Mouse (Mus musculus) hindbrain, embryonic 12.5 days (tissue): Measurements from ENCODE around the gene Rap1b. TPM values are rescaled to one million over a fixed set of nuclear protein-coding genes. Genes with fewer than 3 reads are reported as not detected.

Experiments used
- ATAC-seq: fragments of 200-750 bp; cut with Nextera tagmentation; 2 replicates; pipeline ENCODE4 v1.8.0; 2017; ENCODE audit warnings: moderate TSS enrichment; ENCODE audit not compliant: low FRiP score
- H3K27ac ChIP-seq: fragments of 300-500 bp; sonication (generic); 2 replicates; pipeline ENCODE4 v1.5.1; 2016; ENCODE audit warnings: mild to moderate bottlenecking
- H3K27me3 ChIP-seq: fragments of 300-500 bp; sonication (generic); 2 replicates; pipeline ENCODE4 v1.6.1; 2016; ENCODE audit warnings: mild to moderate bottlenecking
- H3K36me3 ChIP-seq: fragments of 300-500 bp; sonication (generic); 2 replicates; pipeline ENCODE4 v1.6.1; 2016; ENCODE audit warnings: mild to moderate bottlenecking
- H3K4me1 ChIP-seq: fragments of 300-500 bp; sonication (generic); 2 replicates; pipeline ENCODE4 v1.6.1; 2016
- H3K4me2 ChIP-seq: fragments of 300-500 bp; sonication (generic); replicated peaks from 2 replicates; pipeline ENCODE4 v1.6.1; 2016; ENCODE audit warnings: mild to moderate bottlenecking
- H3K4me3 ChIP-seq: fragments of 300-500 bp; sonication (generic); 2 replicates; pipeline ENCODE4 v1.5.1; 2016; ENCODE audit warnings: mild to moderate bottlenecking
- H3K9ac ChIP-seq: fragments of 300-500 bp; sonication (generic); 2 replicates; pipeline ENCODE4 v1.6.1; 2016; ENCODE audit warnings: mild to moderate bottlenecking, moderate library complexity
- H3K9me3 ChIP-seq: fragments of 300-500 bp; sonication (generic); replicated peaks from 2 replicates; pipeline ENCODE4 v1.6.1; 2016; ENCODE audit warnings: mild to moderate bottlenecking
- WGBS: fragments of 180-500 bp; shearing (Covaris S2); methylation state at CpG from one replicate; pipeline ENCODE4 v1.1.7; 2016; 5-methylcytosine and 5-hydroxymethylcytosine counted together
- polyA plus RNA-seq: library from polyadenylated mRNA; unstranded; fragments of >200 nt; fragmentation: Nextera tagmentation; extraction: Ambion mirVana; gene quantifications from 2 replicates; pipeline ENCODE4 v1.2.1, GENCODE M21; 2016

Gene Rap1b
- polyA plus RNA-seq, 1 experiment from 2014 or later, result 148 TPM

DNA sequence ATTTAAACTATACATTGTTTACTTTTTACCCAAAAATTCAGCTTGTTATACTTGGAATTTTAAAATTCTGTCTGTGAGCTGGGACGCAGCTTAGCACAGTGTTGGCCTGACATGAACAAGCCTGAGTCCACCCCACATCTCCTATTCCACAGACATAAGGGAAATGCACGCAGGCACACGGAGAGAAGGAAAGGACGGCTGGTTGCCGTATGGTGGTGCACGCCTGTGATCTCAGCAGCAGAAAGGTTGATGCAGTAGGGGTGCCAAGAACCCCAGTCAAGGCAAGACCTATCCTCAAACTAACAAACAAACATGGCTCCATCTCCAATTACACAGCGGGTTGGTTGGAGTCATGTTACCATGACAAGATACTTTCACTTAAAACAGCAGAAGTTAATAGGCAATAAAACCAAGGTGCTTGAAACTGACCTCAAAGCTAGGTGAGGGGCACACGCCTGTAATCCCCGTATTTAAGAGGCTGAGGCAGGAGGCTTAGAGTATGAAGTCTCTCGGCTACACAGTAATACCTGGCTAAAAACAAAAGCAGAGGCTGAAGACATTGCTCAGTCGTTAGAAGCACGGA is 67.4 kb downstream of the Rap1b start:
- no peaks in the 10 kb centered on the region for H3K9me3 ChIP-seq
- no peak overlapping the region for H3K4me3 ChIP-seq
- H3K4me2 ChIP-seq, result no peak overlapping the region
- no peak for ATAC-seq
- peaks cover 74% of the 10 kb centered on the region for H3K36me3 ChIP-seq
- no peak overlapping the region for H3K9ac ChIP-seq
- 91% methylated on average over 12 of the region's 12 CpGs for WGBS
- no peaks in the 10 kb centered on the region for H3K27me3 ChIP-seq
- H3K4me1 ChIP-seq, result no peaks in the 10 kb centered on the region
- no peak overlapping the region for H3K27ac ChIP-seq

DNA sequence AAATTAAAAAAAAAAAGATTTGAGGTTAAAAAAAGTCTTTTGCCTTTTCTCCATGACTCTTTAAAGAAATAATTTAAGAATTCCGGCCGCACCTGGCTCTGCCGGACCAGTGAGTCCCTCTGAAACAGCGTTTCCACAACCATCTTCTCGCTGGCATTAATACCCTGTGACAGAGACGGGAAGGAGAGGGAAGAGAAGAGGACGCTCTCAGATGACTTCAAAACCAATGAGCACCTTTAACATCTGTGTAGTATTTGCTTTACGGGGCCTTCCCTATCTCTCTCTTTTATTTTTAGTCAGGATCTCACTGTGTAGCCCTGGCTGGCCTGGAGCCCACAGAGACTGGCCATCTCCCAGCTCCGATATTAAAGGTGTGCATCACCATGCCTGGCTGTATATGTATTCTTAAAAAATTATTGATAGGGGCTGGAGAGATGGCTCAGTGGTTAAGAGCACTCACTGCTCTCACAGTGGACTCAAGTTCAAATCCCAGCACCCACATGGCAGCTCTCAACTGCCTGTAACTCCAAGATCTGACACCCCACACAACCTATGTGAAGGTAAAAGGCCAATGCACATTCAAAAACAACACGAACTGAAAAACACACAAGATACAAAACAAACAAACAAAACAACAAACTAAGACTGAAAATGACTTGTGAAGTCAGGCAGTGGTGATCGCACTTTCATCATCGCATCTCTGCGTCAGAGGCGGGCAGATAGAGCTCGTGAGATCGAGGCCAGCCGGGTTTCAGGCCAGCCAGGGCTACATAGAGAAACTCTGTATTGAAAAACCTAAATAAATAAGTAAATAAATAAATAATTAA is 68.1 kb downstream of the Rap1b start:
- Histone ChIP-seq H3K4me3 (no peak overlapping the region), H3K27ac (no peak overlapping the region), H3K4me2 (no peak overlapping the region), H3K9ac (no peak overlapping the region), H3K9me3 (no peaks in the 10 kb centered on the region), H3K27me3 (no peaks in the 10 kb centered on the region), H3K4me1 (no peaks in the 10 kb centered on the region), H3K36me3 (peaks cover 78% of the 10 kb centered on the region)
- ATAC-seq, result no peak
- 95% methylated on average over 17 of the region's 17 CpGs for WGBS

DNA sequence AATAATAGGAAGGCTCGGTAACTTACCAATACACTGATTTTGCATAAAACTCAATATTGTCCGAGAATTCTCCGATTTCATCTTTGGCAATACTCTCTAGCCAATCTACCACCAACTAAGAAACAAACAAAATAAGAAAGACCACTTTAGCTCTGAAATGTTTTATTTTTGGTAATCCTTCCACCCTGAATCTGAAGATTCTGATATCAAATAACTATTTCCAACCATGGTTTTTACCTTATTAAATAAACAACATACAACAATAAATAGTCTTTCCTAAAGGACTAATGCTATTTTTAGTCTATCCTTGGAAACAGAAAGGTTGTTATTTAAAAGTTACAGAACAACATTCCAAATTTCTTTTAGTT is 68.7 kb downstream of the Rap1b start:
- Histone ChIP-seq H3K27me3 (no peaks in the 10 kb centered on the region), H3K4me1 (no peaks in the 10 kb centered on the region), H3K9ac (no peak overlapping the region), H3K36me3 (peaks cover 78% of the 10 kb centered on the region), H3K27ac (no peak overlapping the region), H3K9me3 (no peaks in the 10 kb centered on the region), H3K4me2 (no peak overlapping the region), H3K4me3 (no peak overlapping the region)
- no peak for ATAC-seq
- WGBS, result 95% methylated on average over 3 of the region's 3 CpGs

DNA sequence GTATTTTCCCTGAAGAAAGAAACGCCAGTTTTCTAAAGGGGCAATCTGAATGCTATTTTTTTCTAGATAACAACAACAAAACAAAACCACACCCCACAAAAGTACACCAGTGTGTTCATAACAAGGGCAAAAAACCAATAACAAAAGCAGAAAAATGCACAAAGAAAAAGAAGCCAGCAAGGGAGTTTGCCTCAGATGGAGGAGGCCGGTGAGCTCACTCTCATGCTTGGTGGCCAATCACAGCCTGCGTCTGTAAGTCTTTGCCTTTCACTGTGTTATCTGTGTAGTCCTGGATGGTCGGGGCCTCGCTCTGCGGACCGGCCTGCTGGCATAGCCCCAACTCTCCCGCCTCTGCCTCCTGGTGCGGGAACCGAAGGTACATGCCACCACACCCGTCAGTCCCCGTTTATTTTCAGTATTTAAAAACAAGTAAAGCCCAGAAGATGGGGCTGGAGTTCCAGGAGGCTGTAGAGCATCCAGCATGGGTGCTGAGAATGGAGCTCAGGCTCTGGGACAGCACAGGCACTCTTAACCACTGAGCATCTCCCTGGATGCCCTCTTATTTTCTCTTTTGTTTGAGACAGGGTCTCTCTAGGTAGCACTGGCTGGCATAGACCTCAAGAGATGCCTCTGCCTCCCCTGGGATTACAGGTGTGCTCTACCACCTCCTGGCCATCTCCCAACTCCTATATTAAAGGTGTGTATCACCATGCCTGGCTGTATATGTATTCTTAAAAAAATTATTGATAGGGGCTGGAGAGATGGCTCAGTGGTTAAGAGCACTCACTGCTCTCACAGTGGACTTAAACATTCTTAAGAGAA is 69.3 kb downstream of the Rap1b start:
- Histone ChIP-seq H3K36me3 (peaks cover 75% of the 10 kb centered on the region), H3K27ac (no peak overlapping the region), H3K9me3 (no peaks in the 10 kb centered on the region), H3K9ac (no peak overlapping the region), H3K4me2 (no peak overlapping the region), H3K4me3 (no peak overlapping the region), H3K4me1 (no peaks in the 10 kb centered on the region), H3K27me3 (no peaks in the 10 kb centered on the region)
- WGBS, result 94% methylated on average over 12 of the region's 12 CpGs
- no peak for ATAC-seq

DNA sequence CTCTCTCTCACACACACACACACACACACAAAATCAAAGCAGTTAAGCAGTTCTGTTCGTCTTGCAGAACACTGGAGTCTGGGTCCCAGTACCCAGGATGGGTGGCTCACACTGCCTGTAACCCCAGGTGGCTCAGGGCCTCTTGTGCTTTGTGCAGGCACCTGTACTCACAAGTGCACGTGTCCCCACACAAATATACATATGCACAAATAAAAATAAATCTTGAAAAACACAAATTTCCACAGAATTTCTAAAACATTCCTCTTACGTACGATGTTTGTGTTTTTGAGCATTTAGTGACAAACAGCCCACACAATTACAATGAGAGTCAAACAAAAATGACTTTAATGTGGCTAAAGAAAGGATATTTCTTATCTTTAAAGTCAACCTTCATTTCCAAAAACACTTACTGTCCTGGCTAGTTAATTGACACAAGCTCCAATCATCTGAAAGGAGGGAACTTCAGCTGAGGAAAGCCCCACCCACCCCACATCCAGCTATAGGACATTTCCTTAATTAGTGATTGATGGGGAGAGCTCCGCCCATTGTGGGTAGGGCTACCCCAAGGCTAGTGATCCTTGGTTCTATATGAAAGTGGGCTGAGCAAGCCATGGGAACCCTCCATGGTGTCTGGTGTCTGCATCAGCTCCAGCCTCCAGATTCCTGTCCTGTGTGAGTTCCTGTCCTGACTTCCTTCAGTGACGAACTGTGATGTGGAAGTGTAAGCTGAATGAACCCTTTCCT is 70.3 kb downstream of the Rap1b start:
- Histone ChIP-seq H3K4me2 (no peak overlapping the region), H3K4me3 (no peak overlapping the region), H3K27ac (no peak overlapping the region), H3K27me3 (no peaks in the 10 kb centered on the region), H3K9ac (no peak overlapping the region), H3K9me3 (no peaks in the 10 kb centered on the region), H3K4me1 (no peaks in the 10 kb centered on the region), H3K36me3 (peaks cover 75% of the 10 kb centered on the region)
- 89% methylated on average over 6 of the region's 6 CpGs for WGBS
- ATAC-seq, result no peak

DNA sequence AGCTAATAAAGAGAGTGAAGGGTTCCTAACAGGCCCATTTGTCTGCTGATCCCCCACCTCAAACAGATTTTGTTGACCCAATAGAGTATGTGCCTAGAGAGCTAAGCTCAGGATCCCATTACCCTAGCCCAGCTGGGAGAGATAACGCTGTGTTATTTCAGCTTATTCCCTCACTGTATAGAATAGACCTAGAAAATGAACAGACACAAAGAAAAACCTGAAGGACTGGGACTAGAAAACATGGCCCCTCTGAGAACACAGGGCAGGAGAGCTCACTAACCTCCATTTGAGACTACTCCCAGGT is 71.1 kb downstream of the Rap1b start:
- Histone ChIP-seq H3K4me3 (no peak overlapping the region), H3K36me3 (peaks cover 82% of the 10 kb centered on the region), H3K9me3 (no peaks in the 10 kb centered on the region), H3K27me3 (no peaks in the 10 kb centered on the region), H3K4me2 (no peak overlapping the region), H3K9ac (no peak overlapping the region), H3K27ac (no peak overlapping the region), H3K4me1 (no peaks in the 10 kb centered on the region)
- no peak for ATAC-seq
- 100% methylated on average over 1 of the region's 1 CpGs for WGBS

DNA sequence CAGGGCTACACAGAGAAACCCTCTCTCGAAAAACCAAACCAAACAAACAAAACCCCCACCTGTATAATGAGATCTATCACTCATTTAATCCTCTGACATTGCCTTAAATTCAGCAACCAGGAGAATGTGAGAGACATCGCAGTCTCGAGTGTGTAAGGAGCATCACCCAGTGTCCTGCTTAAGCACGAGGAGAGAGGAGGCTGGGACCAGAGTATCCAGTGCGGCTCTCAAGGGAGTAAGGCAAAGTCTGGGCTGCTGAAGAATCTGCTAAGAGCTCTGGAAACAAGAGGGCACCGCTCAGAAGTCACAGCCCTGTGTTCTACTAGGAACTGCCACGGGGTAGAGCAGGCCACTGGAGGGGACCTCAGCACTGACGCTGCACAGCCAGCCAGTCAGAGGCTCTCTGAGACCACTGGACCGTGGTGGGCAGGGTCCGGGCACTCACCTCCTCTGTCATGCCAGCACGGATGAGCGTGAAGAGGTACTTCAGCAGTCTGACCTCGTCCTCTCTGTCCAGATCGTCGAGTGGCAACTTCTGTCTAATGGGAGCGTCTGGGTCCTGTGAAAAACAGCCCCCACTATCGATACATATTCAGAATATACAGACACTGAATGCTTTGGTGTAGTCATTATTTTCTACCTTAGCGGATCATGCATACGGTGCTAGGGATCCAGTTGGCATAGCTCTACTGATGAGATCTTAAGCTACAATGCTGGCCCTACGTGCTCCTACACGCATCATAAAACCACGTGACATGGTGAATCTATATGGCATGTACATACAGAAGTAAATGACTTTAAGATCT is 71.6 kb downstream of the Rap1b start:
- H3K4me2 ChIP-seq, result no peak overlapping the region
- H3K9ac ChIP-seq, result no peak overlapping the region
- H3K9me3 ChIP-seq, result no peaks in the 10 kb centered on the region
- WGBS, result 95% methylated on average over 22 of the region's 22 CpGs
- ATAC-seq, result no peak
- peaks cover 86% of the 10 kb centered on the region for H3K36me3 ChIP-seq
- H3K4me1 ChIP-seq, result no peaks in the 10 kb centered on the region
- no peaks in the 10 kb centered on the region for H3K27me3 ChIP-seq
- no peak overlapping the region for H3K27ac ChIP-seq
- no peak overlapping the region for H3K4me3 ChIP-seq

DNA sequence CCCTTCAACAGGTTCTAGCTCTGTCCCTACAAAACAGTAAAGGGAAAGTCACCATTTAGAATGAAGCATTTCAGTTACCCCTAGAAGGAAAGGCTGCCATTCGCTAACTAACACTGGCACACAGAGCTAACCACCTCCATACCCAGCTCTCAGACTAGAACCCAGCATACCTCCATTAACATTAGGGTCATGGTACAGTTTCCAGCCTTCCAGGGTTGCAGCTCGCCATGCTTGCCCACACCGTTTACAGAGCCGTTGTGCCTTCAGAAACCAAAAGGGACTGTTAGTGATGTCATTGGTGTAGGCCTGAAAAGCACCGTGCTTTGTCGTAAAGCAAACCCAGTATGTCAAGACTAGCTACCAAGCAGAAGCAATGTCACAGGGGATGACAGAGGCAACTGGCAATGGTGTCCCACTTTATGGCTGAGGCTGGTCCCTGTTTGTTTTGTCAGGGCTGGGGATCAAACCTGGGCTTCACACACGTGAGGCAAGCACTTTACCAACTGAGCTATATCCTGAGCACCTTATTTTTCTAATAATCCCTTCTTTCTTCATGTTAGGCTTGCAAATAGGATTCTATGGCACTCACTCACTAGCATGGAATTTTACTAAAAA is 72.6 kb downstream of the Rap1b start:
- H3K9ac ChIP-seq, result no peak overlapping the region
- H3K27ac ChIP-seq, result no peak overlapping the region
- H3K4me3 ChIP-seq, result no peak overlapping the region
- no peak overlapping the region for H3K4me2 ChIP-seq
- no peaks in the 10 kb centered on the region for H3K27me3 ChIP-seq
- H3K9me3 ChIP-seq, result no peaks in the 10 kb centered on the region
- WGBS, result 93% methylated on average over 7 of the region's 7 CpGs
- H3K4me1 ChIP-seq, result no peaks in the 10 kb centered on the region
- no peak for ATAC-seq
- H3K36me3 ChIP-seq, result peaks cover 83% of the 10 kb centered on the region

DNA sequence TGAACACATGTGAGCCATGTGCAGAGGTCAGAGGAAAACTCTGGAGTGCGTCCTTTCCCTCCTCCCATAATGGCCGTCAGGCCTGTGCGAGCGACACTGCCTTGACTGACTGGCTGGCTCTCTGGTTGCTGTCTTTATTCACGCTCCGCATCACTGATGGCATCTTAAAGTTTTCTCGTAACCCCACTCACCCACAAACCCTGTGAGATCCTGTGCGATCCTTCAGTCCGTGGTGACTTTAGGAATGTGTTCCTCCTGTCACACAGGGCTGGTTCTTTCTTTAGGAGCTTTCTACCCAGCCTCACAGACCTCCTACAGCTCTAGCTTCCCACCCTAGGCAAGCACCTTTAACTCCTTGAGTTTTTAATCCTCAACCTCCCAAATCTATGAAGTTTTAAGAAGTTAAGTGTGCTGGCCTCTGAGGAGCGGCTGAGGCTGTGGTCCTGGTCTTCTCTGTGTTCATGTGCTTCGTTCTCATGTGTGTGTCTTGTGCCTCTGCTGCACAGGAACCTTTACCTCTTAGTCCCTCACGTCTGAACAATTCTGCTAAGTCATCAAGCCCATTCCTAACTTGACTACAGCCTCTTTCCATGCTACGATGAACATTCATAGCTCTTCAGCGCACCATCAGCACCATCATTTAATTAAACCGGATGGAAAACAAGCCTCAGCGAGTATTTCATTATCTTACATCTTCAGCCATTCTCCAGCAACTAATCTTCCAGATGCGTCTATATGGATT is 73.3 kb downstream of the Rap1b start:
- Histone ChIP-seq H3K9ac (no peak overlapping the region), H3K27me3 (no peaks in the 10 kb centered on the region), H3K4me3 (no peak overlapping the region), H3K36me3 (peaks cover 85% of the 10 kb centered on the region), H3K4me2 (no peak overlapping the region), H3K9me3 (no peaks in the 10 kb centered on the region), H3K27ac (no peak overlapping the region), H3K4me1 (no peaks in the 10 kb centered on the region)
- ATAC-seq, result no peak
- WGBS, result 88% methylated on average over 17 of the region's 17 CpGs

DNA sequence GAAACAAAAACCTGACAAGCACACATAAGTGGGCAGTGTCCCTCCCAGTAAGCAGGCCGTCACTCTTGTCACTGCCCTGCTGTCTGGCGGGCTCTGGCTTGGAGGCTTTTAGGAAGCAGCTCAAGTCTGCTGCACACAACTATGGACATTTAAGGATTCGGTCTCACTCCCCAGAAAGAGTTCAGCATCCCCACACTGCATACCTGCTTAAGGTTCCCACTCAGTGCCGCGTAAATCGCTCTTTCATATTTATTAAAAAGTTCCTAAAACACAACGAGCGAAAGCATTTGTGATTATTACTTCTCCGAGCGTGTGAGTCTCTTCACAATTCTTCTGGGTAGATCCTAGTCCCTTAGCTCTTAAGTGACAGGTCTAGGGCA is 74.7 kb downstream of the Rap1b start:
- H3K9me3 ChIP-seq, result no peaks in the 10 kb centered on the region
- no peak overlapping the region for H3K4me3 ChIP-seq
- H3K4me2 ChIP-seq, result no peak overlapping the region
- no peak overlapping the region for H3K9ac ChIP-seq
- WGBS, result 96% methylated on average over 10 of the region's 10 CpGs
- no peak for ATAC-seq
- no peaks in the 10 kb centered on the region for H3K4me1 ChIP-seq
- no peak overlapping the region for H3K27ac ChIP-seq
- no peaks in the 10 kb centered on the region for H3K27me3 ChIP-seq
- peaks cover 82% of the 10 kb centered on the region for H3K36me3 ChIP-seq
